7 mouse cellular contexts compared by ENCODE assay signal in genomic region chr16:17583064-17583463, GRCm38 (mm10). TPM values are rescaled to one million over a fixed set of nuclear protein-coding genes. Genes with fewer than 3 reads are reported as not detected.
DNase-seq lines count a peak whose midpoint lies in the region; ATAC-seq and TF ChIP-seq lines count a peak whose summit lies in the region.

Gene Slc7a4 (minus strand): TSS chr16:17583214.

- no peaks in the 10 kb centered on the region for H3K27me3 ChIP-seq in hindbrain, embryonic 16.5 days (replicated peaks; ENCODE audit: control insufficient read depth, insufficient read depth, low read length)
- H3K27me3 ChIP-seq in lung, postnatal 0 days (replicated peaks; ENCODE audit: insufficient read depth, low read length) = no peaks in the 10 kb centered on the region

- WGBS in hindbrain, embryonic 16.5 days = 18% methylated on average over 8 of the region's 8 CpGs
- WGBS in lung, postnatal 0 days = 19% methylated on average over 8 of the region's 8 CpGs

- ATAC-seq in hindbrain, embryonic 16.5 days = no peak
- ATAC-seq in lung, postnatal 0 days = peak; percentile 52; the same call in 1 of the 2 replicates
- ATAC-seq in cerebellum, adult (ENCODE audit: insufficient number of reproducible peaks, low FRiP score, low TSS enrichment) = no peak

- H3K4me1 ChIP-seq in hindbrain, embryonic 16.5 days (ENCODE audit: control insufficient read depth, insufficient read depth, low read depth, low read length) = no peaks in the 10 kb centered on the region
- H3K4me1 ChIP-seq in lung, postnatal 0 days (ENCODE audit: insufficient read depth, low read depth, low read length) = no peaks in the 10 kb centered on the region

- H3K9ac ChIP-seq in hindbrain, embryonic 16.5 days (ENCODE audit: low read depth, low read length) = no peak within 1 kb of the TSS
- no peak within 1 kb of the TSS for H3K9ac ChIP-seq in lung, postnatal 0 days (replicated peaks; ENCODE audit: low read depth)

- TF ChIP-seq CTCF in lung, postnatal 0 days (IDR thresholded peaks at IDR 0.05) = peak; percentile 75

- no peak within 1 kb of the TSS for H3K27ac ChIP-seq in hindbrain, embryonic 16.5 days (ENCODE audit: low read depth, low read length)
- H3K27ac ChIP-seq in lung, postnatal 0 days (ENCODE audit: low read length) = no peak within 1 kb of the TSS

- no peak within 1 kb of the TSS for H3K4me3 ChIP-seq in hindbrain, embryonic 16.5 days (ENCODE audit: low read length)
- H3K4me3 ChIP-seq in lung, postnatal 0 days (ENCODE audit: low read depth, low read length) = no peak within 1 kb of the TSS

- no peak for TF ChIP-seq EP300 in lung, postnatal 0 days (IDR thresholded peaks at IDR 0.05)

- H3K4me2 ChIP-seq in hindbrain, embryonic 16.5 days (ENCODE audit: low read length) = no peak within 1 kb of the TSS
- H3K4me2 ChIP-seq in lung, postnatal 0 days (replicated peaks; ENCODE audit: low read depth, low read length) = no peak within 1 kb of the TSS

- 0 out of 2 replicates have a peak, but pooled peaks cover under 1% of the 10 kb centered on the region for H3K9me3 ChIP-seq in hindbrain, embryonic 16.5 days (ENCODE audit: control insufficient read depth, low read length)
- H3K9me3 ChIP-seq in lung, postnatal 0 days (ENCODE audit: low read length) = no peaks in the 10 kb centered on the region

- no peak for DNase-seq in urinary bladder, adult 2 months (ENCODE audit: low spot score)
- DNase-seq in urinary bladder, postnatal 14 days (ENCODE audit: low spot score) = no peak
- DNase-seq in c-Kit-positive CD71-positive TER-119-negative erythroid progenitor cells, embryonic 14.5 days (ENCODE audit: low read depth) = peak; percentile 42
- DNase-seq in lung, postnatal 0 days (ENCODE audit: low spot score) = peak; percentile 60
- DNase-seq in thymus, postnatal 14 days = peak; percentile 38

- no peaks in the 10 kb centered on the region for H3K36me3 ChIP-seq in hindbrain, embryonic 16.5 days (ENCODE audit: control insufficient read depth, insufficient read depth, low read length)
- no peaks in the 10 kb centered on the region for H3K36me3 ChIP-seq in lung, postnatal 0 days (ENCODE audit: insufficient read depth, low read length)

RNA-seq across cellular contexts. Expression of gene Slc7a4, which starts in this region (rescaled TPM):
- polyA plus RNA-seq in urinary bladder, adult 2 months (2012; rRNA removed) = 12.4 and 17.0 TPM in 2 replicates
- 53.9 and 54.6 TPM in 2 replicates for polyA plus RNA-seq in hindbrain, embryonic 16.5 days (2015; fragmentation: Nextera tagmentation; extraction: Ambion mirVana)
- polyA plus RNA-seq in lung, postnatal 0 days (2015; fragmentation: Nextera tagmentation; extraction: Ambion mirVana) = 12.2 and 14.5 TPM in 2 replicates

Comparison
In these comparisons a context has a peak if more than half of its experiments do, and no peak if none do; other contexts are left out.
1. DNase-seq: peak in c-Kit-positive CD71-positive TER-119-negative erythroid progenitor cells, embryonic 14.5 days (single experiment), lung, postnatal 0 days (single experiment) and thymus, postnatal 14 days (single experiment); none in urinary bladder, adult 2 months (single experiment) and urinary bladder, postnatal 14 days (single experiment).